Mouse (Mus musculus) limb, embryonic 14.5 days (tissue): ENCODE measurements around the gene Trpc2. TPM values are rescaled to one million over a fixed set of nuclear protein-coding genes. Genes with fewer than 3 reads are reported as not detected.

Source experiments
- ATAC-seq: fragments of 200-750 bp; cut with Nextera tagmentation; 2 replicates; pipeline ENCODE4 v1.8.0; 2017; ENCODE audit warnings: low read depth, moderate number of reproducible peaks, moderate TSS enrichment; ENCODE audit not compliant: low FRiP score
- DNase-seq: peaks from one replicate; pipeline ENCODE4 v3.0.0-alpha.2; 2015; ENCODE audit warnings: low spot score
- H3K27ac ChIP-seq: fragments of 300-500 bp; sonication (generic); replicated peaks from 2 replicates; pipeline ENCODE4 v1.5.1; 2014; ENCODE audit warnings: low read depth, mild to moderate bottlenecking, low read length, moderate library complexity, mixed read lengths
- H3K27me3 ChIP-seq: fragments of 300-500 bp; sonication (generic); 2 replicates; pipeline ENCODE4 v1.6.1; 2014; ENCODE audit warnings: low read length, mixed read lengths; ENCODE audit not compliant: control insufficient read depth, insufficient read depth
- H3K36me3 ChIP-seq: fragments of 300-500 bp; sonication (generic); 2 replicates; pipeline ENCODE4 v1.6.1; 2014; ENCODE audit warnings: mild to moderate bottlenecking, low read length, moderate library complexity, mixed read lengths; ENCODE audit not compliant: control insufficient read depth, insufficient read depth
- H3K4me1 ChIP-seq: fragments of 300-500 bp; sonication (generic); 2 replicates; pipeline ENCODE4 v1.6.1; 2014; ENCODE audit warnings: antibody characterized with exemption, low read length, mixed read lengths; ENCODE audit not compliant: control insufficient read depth, insufficient read depth
- H3K4me2 ChIP-seq: fragments of 300-500 bp; sonication (generic); replicated peaks from 2 replicates; pipeline ENCODE4 v1.6.1; 2014; ENCODE audit warnings: low read depth, mild to moderate bottlenecking, low read length, moderate library complexity; ENCODE audit not compliant: severe bottlenecking
- H3K4me3 ChIP-seq: fragments of 300-500 bp; sonication (generic); replicated peaks from 2 replicates; pipeline ENCODE4 v1.5.1; 2014; ENCODE audit warnings: low read length
- H3K9ac ChIP-seq: fragments of 300-500 bp; sonication (generic); 2 replicates; pipeline ENCODE4 v1.6.1; 2014; ENCODE audit warnings: mild to moderate bottlenecking, low read depth, low read length, moderate library complexity; ENCODE audit not compliant: severe bottlenecking
- H3K9me3 ChIP-seq: fragments of 300-500 bp; sonication (generic); 2 replicates; pipeline ENCODE4 v1.6.1; 2016; ENCODE audit warnings: low read length; ENCODE audit not compliant: control insufficient read depth
- POLR2A ChIP-seq: fragments of 200-500 bp; IDR thresholded peaks from 2 replicates; pipeline ENCODE4 v1.8.0; 2012; ENCODE audit warnings: inconsistent platforms, mild to moderate bottlenecking, moderate library complexity, borderline replicate concordance; ENCODE audit not compliant: insufficient read depth, insufficient read length; ENCODE audit errors: extremely low read depth
- WGBS: fragments of 180-500 bp; shearing (Covaris S2); extraction: QIAGEN DNeasy Blood & Tissue Kit; methylation state at CpG from one replicate; pipeline ENCODE4 v1.1.7; 2014; 5-methylcytosine and 5-hydroxymethylcytosine counted together
- polyA plus RNA-seq, 2 experiments: library from polyadenylated mRNA; depleted of rRNA in 1 of 2; stranded (reverse) in 1 of 2; unstranded in 1 of 2; fragments of >200 nt; fragmentation: Nextera tagmentation in 1 of 2; extraction: Ambion mirVana in 1 of 2; gene quantifications; 2 replicates each; pipeline versions ENCODE4 v1.2.1 to v1.2.3; 2012 to 2014

The Trpc2 gene
- polyA plus RNA-seq, 2 experiments, result 5.5 TPM; not detected in 1

DNA sequence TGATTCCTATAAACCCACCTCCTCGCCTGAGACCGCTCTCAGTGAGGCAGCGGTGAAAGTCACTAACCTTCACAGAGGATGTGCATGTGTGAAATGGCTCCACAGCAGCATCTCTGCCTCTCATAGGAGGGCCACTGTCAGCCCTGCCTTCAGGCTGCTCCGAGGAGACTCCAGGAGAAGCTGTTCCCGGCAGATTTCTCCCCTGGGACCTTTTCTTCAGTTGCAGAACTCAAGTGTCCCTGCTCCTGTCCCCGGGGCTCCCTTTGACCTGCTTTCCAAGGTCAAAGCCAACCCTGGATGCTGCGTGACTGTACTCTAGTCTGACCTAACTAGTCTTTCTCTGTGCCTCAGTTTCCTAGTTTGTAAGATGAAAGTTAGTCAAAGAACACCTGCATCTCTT lies 26.3 kb downstream of the Trpc2 start, which contains the start of gene Art5:
TSS of gene Art5 (minus strand) at position 319 of the 400 bp plus-strand sequence.
- no peak within 1 kb of the TSS for H3K4me3 ChIP-seq
- H3K9ac ChIP-seq, result no peak within 1 kb of the TSS
- H3K9me3 ChIP-seq, result no peaks in the 10 kb centered on the region
- H3K27me3 ChIP-seq, result no peaks in the 10 kb centered on the region
- no peaks in the 10 kb centered on the region for H3K36me3 ChIP-seq
- no peak for DNase-seq
- H3K27ac ChIP-seq, result no peak within 1 kb of the TSS
- WGBS, result 74% methylated on average over 7 of the region's 7 CpGs
- peaks cover 6% of the 10 kb centered on the region; the same call in 1 of the 2 replicates for H3K4me1 ChIP-seq
- H3K4me2 ChIP-seq, result no peak within 1 kb of the TSS
- TF ChIP-seq POLR2A, result no peak
- ATAC-seq, result no peak

DNA sequence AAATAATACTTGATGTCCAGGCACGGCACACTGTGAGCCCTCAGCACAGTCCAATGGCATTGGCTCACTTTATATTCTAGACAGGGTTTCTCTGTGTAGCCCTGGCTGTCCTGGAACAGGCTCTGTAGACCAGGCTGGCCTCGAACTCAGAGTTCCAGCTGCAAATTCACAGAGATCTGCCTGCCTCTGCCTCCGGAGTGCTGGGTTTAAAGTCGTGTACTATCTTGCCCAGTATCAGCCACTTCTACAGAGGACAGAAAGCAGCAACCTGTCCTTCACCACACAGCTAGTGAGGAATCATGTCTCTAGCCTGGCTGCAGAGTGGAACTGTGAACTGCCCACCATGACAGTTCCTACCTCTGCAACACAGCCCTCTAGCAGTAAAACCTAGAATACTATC lies 26.8 kb downstream of the Trpc2 start:
- H3K36me3 ChIP-seq, result no peaks in the 10 kb centered on the region
- H3K27ac ChIP-seq, result no peak overlapping the region
- peaks cover 6% of the 10 kb centered on the region; the same call in 1 of the 2 replicates for H3K4me1 ChIP-seq
- TF ChIP-seq POLR2A, result no peak
- H3K9ac ChIP-seq, result no peak overlapping the region
- DNase-seq (no peak), ATAC-seq (no peak)
- WGBS, result 86% methylated on average over 4 of the region's 4 CpGs
- no peaks in the 10 kb centered on the region for H3K9me3 ChIP-seq
- H3K27me3 ChIP-seq, result no peaks in the 10 kb centered on the region
- no peak overlapping the region for H3K4me2 ChIP-seq
- no peak overlapping the region for H3K4me3 ChIP-seq

DNA sequence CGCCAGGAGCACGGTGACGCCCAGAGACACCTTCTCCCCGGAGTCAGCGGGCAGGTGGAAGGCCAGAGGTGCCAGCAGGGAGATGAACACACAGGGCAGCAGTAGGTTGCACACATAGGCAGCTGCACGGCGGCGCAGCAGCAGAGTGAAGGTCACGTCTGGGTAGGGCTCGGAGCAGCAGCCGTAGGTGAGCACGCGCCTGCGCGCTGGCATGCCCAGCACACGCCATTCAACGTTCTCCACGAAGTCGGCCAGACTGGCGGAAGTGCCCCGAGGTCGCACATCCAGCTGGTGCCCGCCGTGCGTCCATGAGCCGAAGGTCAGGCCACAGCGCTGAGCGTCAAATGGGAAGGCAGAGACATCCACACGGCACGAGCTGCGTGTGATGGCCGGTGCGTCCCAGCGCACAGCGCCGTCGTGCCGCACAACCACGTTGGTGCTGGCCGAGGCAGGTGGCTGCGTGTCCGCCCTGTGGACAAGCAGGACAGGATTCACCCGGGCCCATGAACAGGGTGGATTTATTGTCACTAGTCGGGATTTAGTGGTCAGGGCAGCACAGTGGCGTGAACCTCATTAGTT lies 30.3 kb downstream of the Trpc2 start:
- DNase-seq (no peak), ATAC-seq (no peak)
- TF ChIP-seq POLR2A, result no peak
- Histone ChIP-seq H3K36me3 (no peaks in the 10 kb centered on the region), H3K4me3 (no peak overlapping the region), H3K4me1 (no peaks in the 10 kb centered on the region), H3K27me3 (no peaks in the 10 kb centered on the region), H3K4me2 (no peak overlapping the region), H3K27ac (no peak overlapping the region), H3K9me3 (no peaks in the 10 kb centered on the region), H3K9ac (no peak overlapping the region)
- WGBS, result 78% methylated on average over 44 of the region's 45 CpGs

DNA sequence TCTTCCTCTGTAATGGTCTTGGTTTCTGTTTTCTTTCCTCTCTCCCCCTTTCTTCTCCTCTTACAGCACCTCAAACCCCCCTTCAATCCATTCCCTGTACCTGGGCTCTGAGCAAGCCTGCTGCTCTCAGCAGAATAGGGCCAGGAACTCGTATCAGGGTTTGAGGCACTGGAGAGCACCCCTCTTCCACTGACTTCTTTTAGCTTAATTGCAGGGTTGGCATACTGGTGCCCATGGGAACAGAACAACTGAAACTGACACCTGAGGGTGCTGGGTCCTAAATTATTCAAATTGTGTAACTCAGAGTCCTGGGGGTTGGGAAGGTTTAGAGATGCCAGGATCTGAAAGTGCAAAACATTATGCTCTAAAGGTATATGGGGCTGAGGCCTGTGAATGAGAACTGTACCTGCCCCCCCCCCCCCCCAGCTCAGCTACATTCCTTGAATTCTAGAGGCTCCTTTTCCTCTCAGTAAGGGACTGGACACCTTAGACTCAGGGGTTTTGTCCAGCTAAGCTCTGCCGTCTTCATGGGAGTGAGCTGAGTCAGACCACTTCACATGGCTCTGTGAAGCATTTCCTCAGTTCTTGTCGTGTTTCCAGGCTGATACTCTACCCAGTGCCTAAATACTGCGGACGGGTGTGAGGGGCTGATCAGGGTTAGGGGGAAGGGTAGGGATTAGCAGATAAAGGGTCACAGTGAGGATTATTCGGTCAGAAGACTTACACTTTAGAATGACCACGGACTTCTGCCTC lies 33.8 kb downstream of the Trpc2 start, which contains the start of gene Chrna10:
TSS of gene Chrna10 (minus strand) at position 250 of the 753 bp plus-strand sequence.
- H3K4me1 ChIP-seq, result no peaks in the 10 kb centered on the region
- H3K27ac ChIP-seq, result no peak within 1 kb of the TSS
- no peak for TF ChIP-seq POLR2A
- no peaks in the 10 kb centered on the region for H3K27me3 ChIP-seq
- no peaks in the 10 kb centered on the region for H3K9me3 ChIP-seq
- H3K4me3 ChIP-seq, result no peak within 1 kb of the TSS
- 57% methylated on average over 7 of the region's 7 CpGs for WGBS
- H3K9ac ChIP-seq, result no peak within 1 kb of the TSS
- H3K4me2 ChIP-seq, result no peak within 1 kb of the TSS
- H3K36me3 ChIP-seq, result peaks cover 29% of the 10 kb centered on the region
- no peak for DNase-seq
- ATAC-seq, result no peak

DNA sequence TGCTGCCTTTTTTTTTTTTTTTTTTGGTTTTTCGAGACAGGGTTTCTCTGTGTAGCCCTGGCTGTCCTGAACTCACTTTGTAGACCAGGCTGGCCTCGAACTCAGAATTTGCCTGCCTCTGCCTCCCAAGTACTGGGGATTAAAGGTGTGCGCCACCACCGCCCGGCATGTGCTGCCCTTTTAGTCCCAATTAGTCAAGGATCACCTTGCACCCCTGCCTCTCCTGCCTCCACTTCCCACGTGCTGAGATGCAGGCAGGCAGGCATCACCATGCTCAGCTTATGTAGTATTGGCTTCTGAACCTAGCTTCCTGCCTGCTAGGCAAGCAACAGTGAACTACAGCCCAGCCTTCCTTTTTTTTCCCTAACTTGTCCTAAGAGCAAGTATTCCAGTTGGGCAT lies 34.5 kb downstream of the Trpc2 start:
- no peak for DNase-seq
- 76% methylated on average over 6 of the region's 6 CpGs for WGBS
- TF ChIP-seq POLR2A, result no peak
- Histone ChIP-seq H3K27ac (no peak overlapping the region), H3K36me3 (peaks cover 36% of the 10 kb centered on the region), H3K4me1 (no peaks in the 10 kb centered on the region), H3K4me2 (no peak overlapping the region), H3K9me3 (no peaks in the 10 kb centered on the region), H3K9ac (no peak overlapping the region), H3K27me3 (no peaks in the 10 kb centered on the region), H3K4me3 (no peak overlapping the region)
- no peak for ATAC-seq
